Mouse (Mus musculus): Measurements from ENCODE around the gene Bri3.
A peak's percentile ranks its signal among the peaks of the same experiment; 100 is the strongest.

Gene Bri3

GRCm38 (mm10) chr5:144446475-144447225 lies 202.4 kb downstream of the Bri3 start:
- peak; percentile 19 for DNase-seq

- DNase-seq = no peak
Observed at GRCm38 (mm10) chr5:144447226-144447616, 203.0 kb downstream of the Bri3 start.

GRCm38 (mm10) chr5:144447975-144448374 lies 203.7 kb downstream of the Bri3 start:
- DNase-seq = no peak

GRCm38 (mm10) chr5:144452776-144453455 lies 208.7 kb downstream of the Bri3 start:
- no peak for DNase-seq

GRCm38 (mm10) chr5:144457623-144458287 lies 213.5 kb downstream of the Bri3 start:
- DNase-seq = no peak

- DNase-seq = peak; percentile 6
Observed at GRCm38 (mm10) chr5:144466987-144467386, 222.8 kb downstream of the Bri3 start.

- DNase-seq = peak; percentile 35
Observed at GRCm38 (mm10) chr5:144473056-144473455, 228.8 kb downstream of the Bri3 start.

- DNase-seq = no peak
Observed at GRCm38 (mm10) chr5:144479677-144480171, 235.5 kb downstream of the Bri3 start.

GRCm38 (mm10) chr5:144483659-144484375 lies 239.6 kb downstream of the Bri3 start:
- DNase-seq = peak; percentile 8

GRCm38 (mm10) chr5:144491308-144491707 lies 247.1 kb downstream of the Bri3 start:
- no peak for DNase-seq

All from right cerebral cortex, adult 18-20 months (tissue).